Mouse (Mus musculus) kidney, postnatal 10 days (tissue): ENCODE measurements around the gene Rad51b.
A peak's percentile ranks its signal among the peaks of the same experiment; 100 is the strongest.

ENCODE experiments used
- DNase-seq: peaks from one replicate; pipeline ENCODE4 v3.0.0; 2021; ENCODE audit warnings: mixed read lengths

The Rad51b gene

GRCm38 (mm10) chr12:79441210-79442005 lies 144.3 kb downstream of the Rad51b start:
- no peak for DNase-seq

GRCm38 (mm10) chr12:79442126-79442525 lies 145.0 kb downstream of the Rad51b start:
- DNase-seq: no peak

- no peak for DNase-seq
Measured at GRCm38 (mm10) chr12:79442836-79443390, 145.8 kb downstream of the Rad51b start.

GRCm38 (mm10) chr12:79444646-79445045 lies 147.6 kb downstream of the Rad51b start:
- no peak for DNase-seq

GRCm38 (mm10) chr12:79447039-79447438 lies 150.0 kb downstream of the Rad51b start:
- no peak for DNase-seq

GRCm38 (mm10) chr12:79449817-79450411 lies 152.8 kb downstream of the Rad51b start:
- no peak for DNase-seq

GRCm38 (mm10) chr12:79452882-79453281 lies 155.8 kb downstream of the Rad51b start:
- DNase-seq: no peak

GRCm38 (mm10) chr12:79454017-79454416 lies 156.9 kb downstream of the Rad51b start:
- peak; percentile 17 for DNase-seq

GRCm38 (mm10) chr12:79455061-79455847 lies 158.2 kb downstream of the Rad51b start:
- no peak for DNase-seq

GRCm38 (mm10) chr12:79455848-79456164 lies 158.7 kb downstream of the Rad51b start:
- DNase-seq: no peak

GRCm38 (mm10) chr12:79456251-79456650 lies 159.2 kb downstream of the Rad51b start:
- no peak for DNase-seq

GRCm38 (mm10) chr12:79463371-79463770 lies 166.3 kb downstream of the Rad51b start:
- DNase-seq: no peak

GRCm38 (mm10) chr12:79470113-79470512 lies 173.0 kb downstream of the Rad51b start:
- DNase-seq: no peak

GRCm38 (mm10) chr12:79471868-79472267 lies 174.8 kb downstream of the Rad51b start:
- no peak for DNase-seq

- DNase-seq: no peak
Measured at GRCm38 (mm10) chr12:79476413-79477046, 179.4 kb downstream of the Rad51b start.

- DNase-seq: no peak
Measured at GRCm38 (mm10) chr12:79478816-79479215, 181.7 kb downstream of the Rad51b start.

GRCm38 (mm10) chr12:79485501-79485900 lies 188.4 kb downstream of the Rad51b start:
- peak; percentile 27 for DNase-seq

GRCm38 (mm10) chr12:79488590-79489242 lies 191.6 kb downstream of the Rad51b start:
- no peak for DNase-seq

GRCm38 (mm10) chr12:79490626-79491025 lies 193.5 kb downstream of the Rad51b start:
- no peak for DNase-seq

- no peak for DNase-seq
Measured at GRCm38 (mm10) chr12:79492175-79492574, 195.1 kb downstream of the Rad51b start.

GRCm38 (mm10) chr12:79492613-79493012 lies 195.5 kb downstream of the Rad51b start:
- DNase-seq: no peak

- DNase-seq: no peak
Measured at GRCm38 (mm10) chr12:79493481-79493880, 196.4 kb downstream of the Rad51b start.
